Mouse (Mus musculus) T-helper 17 cell (primary cell): ENCODE measurements around the gene Gm5150.
"Not testable (repeated sequence)": the region's sequence is repeated elsewhere in the genome, so short reads cannot be mapped to it uniquely, and the experiment has no call there.

ENCODE experiments used
- in situ Hi-C, 2 experiments: fragments of 300-600 bp; cut with MboI, MseI; formaldehyde crosslinking; loops; 1 replicate in 1 of 2; 2 replicates in 1 of 2; pipeline ENCODE4 v1.15.1; 2025; ENCODE audit warnings: high pct_unique_total_duplicates in 2 of 2

The Gm5150 gene

GRCm38 (mm10) chr3:16006215-16006614, at the start of gene Gm5150:
TSS of gene Gm5150 (minus strand) at chr3:16006437.
- in situ Hi-C loops, result loop anchor here in 1 of 2 experiments (25.0 kb wide), 1 partner anchor 419 kb away; the partner anchor contains the start of gene Sirpb1b

GRCm38 (mm10) chr3:16051736-16052135, 45.5 kb upstream of the Gm5150 start:
- in situ Hi-C loops, result not testable (repeated sequence)

- in situ Hi-C loops, result loop anchor here in 1 of 2 experiments (25.0 kb wide), 2 partner anchors 785 to 1765 kb away; no protein-coding TSS in a partner anchor
Observed at GRCm38 (mm10) chr3:16047288-16047687, 41.1 kb upstream of the Gm5150 start.

- in situ Hi-C loops, result loop anchor here in 1 of 2 experiments (25.0 kb wide), 2 partner anchors 781 to 1769 kb away; no protein-coding TSS in a partner anchor
Observed at GRCm38 (mm10) chr3:16043315-16043714, 37.1 kb upstream of the Gm5150 start.

- in situ Hi-C loops, result loop anchor here (25.0 kb wide), 3 partner anchors 438 to 1787 kb away; partner anchors contain the start of gene Sirpb1b (in 1 of the 2)
Observed at GRCm38 (mm10) chr3:16024988-16025387, 18.8 kb upstream of the Gm5150 start.

- in situ Hi-C loops, result loop anchor here in 1 of 2 experiments (25.0 kb wide), 1 partner anchor 435 kb away; the partner anchor contains the start of gene Sirpb1b
Observed at GRCm38 (mm10) chr3:16022214-16022613, 16.0 kb upstream of the Gm5150 start.

- in situ Hi-C loops, result loop anchor here in 1 of 2 experiments (25.0 kb wide), 1 partner anchor 427 kb away; the partner anchor contains the start of gene Sirpb1b
Observed at GRCm38 (mm10) chr3:16014456-16014855, 8.2 kb upstream of the Gm5150 start.

GRCm38 (mm10) chr3:16007827-16008226, 1.6 kb upstream of the Gm5150 start:
- in situ Hi-C loops, result loop anchor here in 1 of 2 experiments (25.0 kb wide), 1 partner anchor 421 kb away; the partner anchor contains the start of gene Sirpb1b

- in situ Hi-C loops, result loop anchor here in 1 of 2 experiments (25.0 kb wide), 1 partner anchor 417 kb away; the partner anchor contains the start of gene Sirpb1b
Observed at GRCm38 (mm10) chr3:16003890-16004633, 2.2 kb downstream of the Gm5150 start.

GRCm38 (mm10) chr3:15999479-15999878, 6.8 kb downstream of the Gm5150 start:
- in situ Hi-C loops, result not testable (repeated sequence)

GRCm38 (mm10) chr3:15982216-15982615, 24.0 kb downstream of the Gm5150 start:
- in situ Hi-C loops, result no loop called here

GRCm38 (mm10) chr3:15956921-15957320, 49.3 kb downstream of the Gm5150 start:
- in situ Hi-C loops, result no loop called here
